8 mouse cellular contexts compared by ENCODE assay signal in the genomic region with DNA sequence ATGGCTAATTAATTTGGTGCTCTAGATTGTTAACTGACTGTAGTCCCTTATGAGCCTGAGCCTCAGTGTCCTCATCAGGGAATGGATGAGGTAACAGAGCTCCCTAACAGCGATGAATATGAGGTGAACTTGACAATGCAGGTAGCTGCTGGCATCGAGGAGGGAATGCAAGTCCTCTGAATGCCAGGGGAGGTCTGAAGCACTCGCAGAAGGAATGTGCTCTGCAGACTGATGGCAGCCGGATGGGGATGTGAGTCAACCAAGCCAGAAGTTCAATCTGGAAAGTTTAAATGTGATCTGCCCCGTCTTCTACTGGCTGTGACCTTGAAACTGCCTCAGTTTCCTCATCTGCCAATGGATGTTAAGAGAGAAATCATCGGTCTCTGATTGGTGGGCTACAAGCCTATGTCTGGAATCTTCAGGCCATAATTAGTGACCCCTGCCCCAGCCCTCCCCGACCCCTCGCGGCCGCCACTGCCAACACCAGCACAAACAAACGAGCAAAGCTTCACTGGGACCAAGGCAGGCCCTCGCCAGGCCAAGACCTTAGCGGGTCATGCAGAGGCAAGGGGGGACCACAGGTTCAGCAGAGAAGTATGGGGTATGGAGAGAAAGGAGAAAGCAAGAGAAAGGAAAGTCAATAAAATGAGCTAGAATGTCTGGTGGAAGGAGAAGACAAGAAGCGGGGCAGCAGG. TPM values are rescaled to one million over a fixed set of nuclear protein-coding genes. Genes with fewer than 3 reads are reported as not detected.
DNase-seq lines count a peak whose midpoint lies in the region; ATAC-seq lines count a peak whose summit lies in the region.

No protein-coding gene starts in this region.

- H3K36me3 ChIP-seq in forebrain, embryonic 10.5 days (replicated peaks): peaks cover 27% of the 10 kb centered on the region
- peaks cover 8% of the 10 kb centered on the region for H3K36me3 ChIP-seq in midbrain, embryonic 16.5 days (ENCODE audit: control insufficient read depth, insufficient read depth, low read length)

- H3K9me3 ChIP-seq in forebrain, embryonic 10.5 days: no peaks in the 10 kb centered on the region
- H3K9me3 ChIP-seq in midbrain, embryonic 16.5 days (replicated peaks; ENCODE audit: control insufficient read depth, low read length, poor library complexity, severe bottlenecking): no peaks in the 10 kb centered on the region

- 15% methylated on average over 14 of the region's 14 CpGs for WGBS in forebrain, embryonic 10.5 days
- 15% methylated on average over 14 of the region's 14 CpGs for WGBS in midbrain, embryonic 16.5 days

- H3K9ac ChIP-seq in midbrain, embryonic 16.5 days (ENCODE audit: low read depth, low read length): peak overlapping the region; percentile 82

- H3K4me2 ChIP-seq in midbrain, embryonic 16.5 days (ENCODE audit: low read length): peak overlapping the region; percentile 81

- peak; percentile 30 for DNase-seq in adrenal gland, postnatal 10 days
- DNase-seq in adrenal gland, adult 18-20 months (ENCODE audit: low spot score in 2 of 2): no peak
- peak; percentile 69 for DNase-seq in 416B (ENCODE audit: low read depth)
- no peak for DNase-seq in forebrain, embryonic 10.5 days (ENCODE audit: extremely low spot score, low spot score)
- peak; percentile 58 for DNase-seq in kidney, postnatal 10 days
- DNase-seq in spleen, adult 12 weeks (ENCODE audit: low spot score): no peak

- H3K4me1 ChIP-seq in forebrain, embryonic 10.5 days: peaks cover 38% of the 10 kb centered on the region
- H3K4me1 ChIP-seq in midbrain, embryonic 16.5 days (ENCODE audit: control insufficient read depth, insufficient read depth, low read length): peaks cover 24% of the 10 kb centered on the region

- ATAC-seq in midbrain, embryonic 16.5 days: peak; percentile 18; the same call in 1 of the 2 replicates
- ATAC-seq in activated CD4-positive, CD25-positive, alpha-beta regulatory T cell, adult 4 months: no peak

- H3K27me3 ChIP-seq in forebrain, embryonic 10.5 days (ENCODE audit: poor library complexity, severe bottlenecking): no peaks in the 10 kb centered on the region
- no peaks in the 10 kb centered on the region for H3K27me3 ChIP-seq in midbrain, embryonic 16.5 days (ENCODE audit: control insufficient read depth, insufficient read depth, low read depth, low read length)

- H3K4me3 ChIP-seq in forebrain, embryonic 10.5 days: peak overlapping the region; percentile 69
- peak overlapping the region; percentile 79 for H3K4me3 ChIP-seq in midbrain, embryonic 16.5 days (ENCODE audit: low read depth, low read length)

- peak overlapping the region; percentile 90 for H3K27ac ChIP-seq in forebrain, embryonic 10.5 days
- H3K27ac ChIP-seq in midbrain, embryonic 16.5 days (ENCODE audit: low read length): peak overlapping the region; percentile 80

RNA-seq across cellular contexts. Expression of a gene that starts 0.8 kb away (rescaled TPM):
- total RNA-seq in adrenal gland, postnatal 10 days (2021): 10 to 100 TPM; 22.3 to 30.5 TPM
- 10 to 100 TPM; 25.1 to 30.4 TPM for total RNA-seq in adrenal gland, adult 18-20 months (2021)
- polyA plus RNA-seq in forebrain, embryonic 10.5 days (2016; fragmentation: Nextera tagmentation; extraction: Ambion mirVana): 17.8 and 17.9 TPM in 2 replicates
- 30.4 and 35.0 TPM in 2 replicates for polyA plus RNA-seq in midbrain, embryonic 16.5 days (2015; fragmentation: Nextera tagmentation; extraction: Ambion mirVana)
- 10 to 100 TPM; 15.6 to 21.8 TPM for polyA plus RNA-seq in activated CD4-positive, CD25-positive, alpha-beta regulatory T cell, adult 4 months (2017; shearing (Covaris generic))

RNA-seq across cellular contexts. Expression of a gene that starts 12.7 kb away (rescaled TPM):
- 1 to 10 TPM; 5.3 to 8.7 TPM for total RNA-seq in adrenal gland, postnatal 10 days (2021)
- 1 to 10 TPM; 5.3 to 9.9 TPM for total RNA-seq in adrenal gland, adult 18-20 months (2021)
- 2.8 and 3.1 TPM in 2 replicates for polyA plus RNA-seq in forebrain, embryonic 10.5 days (2016; fragmentation: Nextera tagmentation; extraction: Ambion mirVana)
- 2.1 and 2.8 TPM in 2 replicates for polyA plus RNA-seq in midbrain, embryonic 16.5 days (2015; fragmentation: Nextera tagmentation; extraction: Ambion mirVana)
- not detected for polyA plus RNA-seq in activated CD4-positive, CD25-positive, alpha-beta regulatory T cell, adult 4 months (2017; shearing (Covaris generic))

RNA-seq across cellular contexts. Expression of a gene that starts 15.6 kb away (rescaled TPM):
- total RNA-seq in adrenal gland, postnatal 10 days (2021): 100 to 1,000 TPM; 174 to 182 TPM
- 100 to 1,000 TPM; 197 to 212 TPM for total RNA-seq in adrenal gland, adult 18-20 months (2021)
- polyA plus RNA-seq in forebrain, embryonic 10.5 days (2016; fragmentation: Nextera tagmentation; extraction: Ambion mirVana): 361 TPM in 2 replicates
- polyA plus RNA-seq in midbrain, embryonic 16.5 days (2015; fragmentation: Nextera tagmentation; extraction: Ambion mirVana): 226 and 247 TPM in 2 replicates
- polyA plus RNA-seq in activated CD4-positive, CD25-positive, alpha-beta regulatory T cell, adult 4 months (2017; shearing (Covaris generic)): 100 to 1,000 TPM; 196 to 209 TPM

RNA-seq across cellular contexts. Expression of a gene that starts 34.0 kb away (rescaled TPM):
- 1 to 10 TPM; 1.7 to 5.0 TPM for total RNA-seq in adrenal gland, postnatal 10 days (2021)
- 1 to 10 TPM in 1 of 2 experiments, under 1 TPM in 1; 0.93 to 1.6 TPM for total RNA-seq in adrenal gland, adult 18-20 months (2021)
- polyA plus RNA-seq in forebrain, embryonic 10.5 days (2016; fragmentation: Nextera tagmentation; extraction: Ambion mirVana): 4.9 and 5.2 TPM in 2 replicates
- polyA plus RNA-seq in midbrain, embryonic 16.5 days (2015; fragmentation: Nextera tagmentation; extraction: Ambion mirVana): 0.42 and 0.64 TPM in 2 replicates
- 1 to 10 TPM; 5.3 to 5.6 TPM for polyA plus RNA-seq in activated CD4-positive, CD25-positive, alpha-beta regulatory T cell, adult 4 months (2017; shearing (Covaris generic))

RNA-seq across cellular contexts. Expression of a gene that starts 48.5 kb away (rescaled TPM):
- under 1 TPM; 0.09 TPM for total RNA-seq in adrenal gland, postnatal 10 days (2021)
- total RNA-seq in adrenal gland, adult 18-20 months (2021): under 1 TPM; 0.07 to 0.19 TPM
- polyA plus RNA-seq in forebrain, embryonic 10.5 days (2016; fragmentation: Nextera tagmentation; extraction: Ambion mirVana): not detected in 2 replicates
- 0.04 TPM in 1 of 2 replicates, not detected in the other for polyA plus RNA-seq in midbrain, embryonic 16.5 days (2015; fragmentation: Nextera tagmentation; extraction: Ambion mirVana)
- polyA plus RNA-seq in activated CD4-positive, CD25-positive, alpha-beta regulatory T cell, adult 4 months (2017; shearing (Covaris generic)): not detected

Comparison
In these comparisons a context has a peak if more than half of its experiments do, and no peak if none do; other contexts are left out.
1. DNase-seq: peak in adrenal gland, postnatal 10 days (single experiment), 416B (single experiment) and kidney, postnatal 10 days (single experiment); none in adrenal gland, adult 18-20 months (0 of 2), forebrain, embryonic 10.5 days (single experiment) and spleen, adult 12 weeks (single experiment).